Mouse (Mus musculus) c-Kit-negative CD71-positive TER-119-positive erythroid progenitor cells, embryonic 14.5 days (primary cell): ENCODE data around the gene Zfp599.
A peak's percentile ranks its signal among the peaks of the same experiment; 100 is the strongest.
"Not testable (repeated sequence)": the region's sequence is repeated elsewhere in the genome, so short reads cannot be mapped to it uniquely, and the experiment has no call there.

Experiments
- DNase-seq: peaks from one replicate; pipeline ENCODE4 v3.0.0-alpha.2; 2013; ENCODE audit warnings: low read depth, low spot score

Zfp599 gene

DNA sequence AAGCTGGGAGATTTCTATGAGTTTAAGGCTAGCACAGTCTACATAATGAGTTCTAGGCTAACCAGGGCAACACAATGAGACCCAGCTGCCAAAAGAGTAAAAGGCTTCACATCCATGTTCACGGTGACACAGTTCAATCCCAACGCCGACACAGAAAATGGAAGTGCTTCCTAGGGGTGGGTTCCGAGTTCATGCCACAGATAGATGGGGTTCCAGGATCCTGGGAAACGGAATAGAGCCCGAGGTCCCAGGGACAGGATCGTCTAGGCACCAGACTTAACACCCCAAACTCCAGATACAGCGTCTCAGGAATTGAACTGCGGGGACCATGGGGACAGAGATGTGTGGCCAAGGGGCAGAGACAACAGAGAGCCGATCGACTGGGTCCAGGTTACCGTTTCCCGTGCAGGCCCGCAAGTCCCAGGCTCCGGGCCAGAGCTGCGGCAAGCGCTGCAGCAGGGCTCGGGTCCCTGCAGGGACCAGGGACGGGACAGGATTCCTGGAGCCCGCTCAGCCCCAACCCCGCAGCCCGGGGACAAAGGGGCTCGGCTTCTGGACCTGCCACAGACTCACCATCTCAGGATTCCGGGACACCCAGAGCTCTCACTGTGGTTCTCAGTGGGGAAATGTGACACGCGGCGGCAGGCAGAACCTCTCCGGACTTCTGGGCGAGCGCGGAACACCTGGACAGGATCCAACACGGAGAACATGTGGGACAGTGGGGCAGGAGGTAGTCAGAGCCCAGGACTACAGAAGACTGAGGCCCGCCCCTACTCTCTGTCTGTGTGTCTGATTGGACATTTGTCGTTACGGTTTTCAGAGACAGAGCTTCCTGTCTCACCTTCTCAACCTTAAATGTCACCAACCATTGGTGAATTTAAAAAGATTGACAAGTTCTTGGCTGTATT, at the start of gene Zfp599:
Zfp599 (minus strand) TSS at position 712 of the 908 bp plus-strand sequence.
- peak; percentile 37 for DNase-seq

DNA sequence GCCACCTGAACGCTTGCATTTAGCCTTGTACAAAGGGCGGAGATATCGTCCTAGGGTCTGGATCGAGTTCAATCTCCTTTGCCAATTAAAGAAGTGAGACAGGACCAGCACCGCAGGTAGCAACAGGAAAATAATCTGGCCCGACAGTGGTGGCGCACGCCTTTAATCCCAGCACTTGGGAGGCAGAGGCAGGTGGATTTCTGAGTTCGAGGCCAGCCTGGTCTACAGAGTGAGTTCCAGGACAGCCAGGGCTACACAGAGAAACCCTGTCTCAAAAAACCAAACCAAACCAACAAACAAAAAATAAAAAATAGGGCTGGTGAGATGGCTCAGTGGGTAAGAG, 48.2 kb upstream of the Zfp599 start:
- not testable (repeated sequence) for DNase-seq

DNA sequence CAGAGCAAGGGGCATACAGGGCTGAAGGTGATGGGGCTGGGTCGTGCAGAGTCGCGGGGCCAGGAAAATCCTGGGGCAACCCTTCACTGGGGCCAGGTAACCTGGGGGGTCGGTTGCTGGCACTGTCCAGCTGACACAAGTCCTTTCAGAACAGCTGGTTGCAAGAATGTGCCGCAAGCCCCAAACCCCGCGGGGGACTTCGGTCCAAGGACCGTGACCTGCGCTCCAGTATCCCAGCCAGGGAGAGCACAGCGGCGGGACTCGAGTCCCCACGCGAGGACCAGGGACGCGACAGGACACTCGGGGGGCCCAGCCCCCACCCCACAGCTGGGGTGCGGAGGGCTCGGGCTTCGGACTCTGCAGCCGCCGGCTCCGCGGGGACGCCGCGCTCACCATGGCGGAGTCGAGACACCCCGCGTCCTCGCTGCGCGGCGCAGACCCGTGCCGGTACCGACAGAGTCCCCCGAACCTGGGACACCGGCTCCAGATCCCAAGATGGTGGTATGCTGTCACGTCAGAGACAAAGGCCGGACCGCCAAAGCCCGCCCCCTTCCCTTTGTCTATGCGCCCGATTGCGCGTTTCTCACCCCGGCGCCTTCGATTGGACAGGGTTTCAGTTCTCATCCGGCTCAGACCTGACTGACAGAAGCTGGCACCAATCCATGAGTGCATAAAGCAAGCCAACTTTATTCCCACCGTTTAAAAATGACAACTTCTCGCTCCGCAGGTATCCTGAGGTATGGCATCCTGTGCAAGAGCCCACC, 47.6 kb upstream of the Zfp599 start, which contains the start of gene Zfp810:
Zfp810 (minus strand) TSS at position 493 of the 764 bp plus-strand sequence.
- no peak for DNase-seq

DNA sequence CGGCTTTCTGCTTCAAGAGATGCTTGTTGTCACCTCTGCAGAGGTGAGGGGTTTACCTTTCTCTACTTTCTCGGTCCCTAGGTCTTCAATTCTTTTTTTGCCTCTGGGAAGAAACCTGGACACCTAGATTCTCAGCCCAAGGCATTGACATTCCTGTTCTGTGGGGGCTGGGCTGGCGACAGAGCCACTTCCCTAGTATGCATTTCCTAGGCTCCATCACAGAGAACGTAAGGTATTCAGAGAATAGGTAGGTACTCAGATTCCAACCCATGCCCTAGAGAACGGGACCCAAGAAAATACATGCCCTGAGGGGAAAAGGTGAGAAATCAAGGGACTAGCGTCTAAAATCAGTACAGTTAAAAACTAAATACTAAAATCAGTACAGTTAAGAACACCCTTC, 47.0 kb upstream of the Zfp599 start:
- no peak for DNase-seq

DNA sequence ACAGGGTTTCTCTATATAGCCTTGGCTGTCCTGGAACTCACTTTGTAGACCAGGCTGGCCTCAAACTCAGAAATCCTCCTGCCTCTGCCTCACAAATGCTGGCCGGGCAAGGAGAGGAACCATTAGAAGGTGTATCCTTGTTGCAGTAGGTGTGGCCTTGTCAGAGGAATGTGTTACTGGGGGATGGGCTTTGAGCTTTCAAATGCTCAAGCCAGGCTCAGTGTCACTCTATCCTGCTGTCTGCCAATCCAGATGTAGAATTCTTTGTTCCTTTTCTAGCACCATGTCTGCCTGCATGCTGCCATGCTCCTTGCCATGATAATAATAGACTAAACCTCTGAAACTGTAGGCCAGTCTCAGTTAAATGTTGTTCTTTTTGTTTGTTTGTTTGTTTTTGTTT, 42.5 kb upstream of the Zfp599 start:
- no peak for DNase-seq

DNA sequence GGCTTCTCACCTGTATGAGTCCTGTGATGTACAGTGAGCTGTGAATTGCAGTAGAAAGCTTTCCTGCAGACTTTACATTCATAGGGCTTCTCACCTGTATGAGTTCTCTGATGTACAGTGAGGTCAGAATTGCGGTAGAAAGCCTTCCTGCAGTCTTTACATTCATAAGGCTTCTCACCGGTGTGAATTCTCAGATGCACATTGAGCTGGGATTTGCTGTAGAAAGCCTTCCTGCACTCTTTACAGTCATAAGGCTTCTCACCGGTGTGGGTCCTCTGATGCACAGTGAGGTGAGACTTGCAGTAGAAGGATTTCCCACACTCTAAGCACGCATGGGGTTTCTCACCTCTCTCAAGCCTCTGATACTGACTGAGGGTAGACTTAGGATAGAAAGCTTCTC, 19.0 kb upstream of the Zfp599 start:
- no peak for DNase-seq

DNA sequence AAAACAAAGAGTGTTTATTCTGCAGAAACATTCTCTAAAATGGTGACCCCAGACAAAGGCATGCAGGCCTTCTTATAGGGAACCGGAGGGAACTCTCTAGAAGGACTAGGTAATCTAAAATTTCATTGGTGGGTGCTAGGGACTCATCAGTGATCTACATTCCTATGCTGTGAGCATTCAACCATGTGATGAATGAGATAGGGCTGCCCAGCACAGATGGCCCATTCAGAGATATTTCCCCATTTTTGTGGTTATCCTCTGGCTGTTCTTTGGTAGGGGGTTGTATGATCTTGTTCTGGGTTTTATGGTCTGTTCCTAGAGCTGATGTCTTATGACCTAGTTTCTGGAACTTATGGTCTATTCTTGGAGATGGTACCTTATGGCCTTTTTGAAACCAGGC, 9.2 kb upstream of the Zfp599 start:
- DNase-seq: no peak

DNA sequence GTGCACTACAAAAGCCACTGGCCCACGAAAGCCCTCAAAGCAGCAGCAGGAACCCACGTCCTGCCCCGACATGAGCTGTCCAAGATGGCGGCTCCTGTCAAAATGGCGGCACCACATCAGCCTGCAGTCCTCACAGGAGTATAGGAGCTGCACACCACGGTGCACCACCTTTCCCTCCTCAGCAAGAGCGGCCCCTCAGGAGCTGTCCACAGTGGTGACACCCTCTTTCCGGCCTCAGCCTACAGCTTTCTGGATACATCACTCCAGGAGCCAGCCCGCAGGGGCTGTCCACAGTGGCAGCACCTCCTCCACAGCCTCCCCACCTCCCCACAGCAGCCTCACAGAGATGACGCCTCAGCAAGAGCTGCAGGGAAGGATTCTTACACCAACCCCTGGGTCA, 2.9 kb upstream of the Zfp599 start:
- no peak for DNase-seq

DNA sequence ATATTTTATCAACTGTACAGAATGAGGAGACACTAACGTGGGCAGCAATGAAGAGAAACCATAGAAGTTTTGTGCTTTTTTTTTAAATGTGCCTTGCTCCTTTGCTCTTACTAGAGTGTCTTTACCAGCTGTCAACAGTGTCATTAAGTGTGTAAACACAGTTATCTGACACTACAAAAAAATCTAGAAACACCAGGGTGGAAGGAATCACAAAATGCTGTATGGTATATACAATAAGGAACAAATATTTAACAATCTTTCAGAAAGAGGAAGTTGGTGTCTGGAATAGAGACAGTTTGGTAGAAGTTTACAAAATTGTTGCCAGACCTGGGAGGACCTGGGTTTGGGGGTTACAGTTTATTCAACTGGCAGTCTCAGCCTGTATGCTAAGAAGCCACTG, 1.9 kb upstream of the Zfp599 start:
- DNase-seq: no peak

DNA sequence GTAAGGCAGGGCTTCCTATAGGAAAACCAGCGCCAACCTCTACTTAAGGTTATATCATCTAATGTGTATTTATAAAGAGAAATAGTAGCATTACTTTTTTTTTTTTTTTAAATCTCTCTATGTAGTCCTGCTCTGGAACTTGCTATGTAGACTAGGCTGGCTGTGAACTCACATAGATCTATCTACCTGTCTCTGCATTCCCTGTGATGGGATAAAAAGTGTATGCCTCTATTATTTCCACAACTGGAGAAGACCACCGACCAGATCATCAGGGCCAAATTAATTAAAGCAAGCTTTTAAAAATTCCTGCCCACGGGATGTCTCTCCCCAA, 362 bp upstream of the Zfp599 start:
- DNase-seq: no peak

DNA sequence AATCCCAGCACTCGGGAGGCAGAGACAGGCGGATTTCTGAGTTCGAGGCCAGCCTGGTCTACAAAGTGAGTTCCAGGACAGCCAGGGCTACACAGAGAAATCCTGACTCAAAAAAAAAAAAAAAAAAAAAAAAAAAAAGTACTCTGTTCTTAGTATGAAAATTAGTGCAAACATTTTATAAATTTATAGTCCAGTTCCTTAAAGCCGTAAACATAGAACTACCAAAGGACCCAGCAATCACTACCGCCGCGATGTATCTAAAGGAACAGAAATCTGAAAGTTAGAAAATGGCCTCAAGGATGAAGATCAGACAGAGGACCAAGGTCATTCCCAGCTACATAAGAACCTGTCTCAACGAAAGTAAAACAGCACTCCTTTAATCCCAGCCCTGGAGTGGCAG, 911 bp downstream of the Zfp599 start:
- no peak for DNase-seq

DNA sequence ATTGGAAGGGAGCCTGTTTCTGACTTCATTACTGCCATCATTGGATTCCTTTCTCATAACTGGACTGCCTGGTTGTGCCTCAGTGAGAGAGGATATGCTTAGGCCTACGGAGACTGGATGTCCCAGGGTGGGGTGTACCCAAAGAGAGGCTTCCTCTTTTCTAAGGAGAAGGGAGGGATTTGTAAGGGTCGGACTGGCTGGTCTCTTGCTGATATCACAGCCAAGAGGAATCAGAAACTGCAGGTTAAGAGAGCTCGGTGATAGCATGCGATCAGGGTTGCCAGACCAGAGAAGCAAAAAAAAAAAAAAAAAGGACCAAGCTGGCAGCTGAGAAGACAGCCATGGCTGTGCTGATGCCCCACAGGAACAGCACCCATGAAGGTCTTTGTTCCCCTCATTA, 3.1 kb downstream of the Zfp599 start:
- no peak for DNase-seq

DNA sequence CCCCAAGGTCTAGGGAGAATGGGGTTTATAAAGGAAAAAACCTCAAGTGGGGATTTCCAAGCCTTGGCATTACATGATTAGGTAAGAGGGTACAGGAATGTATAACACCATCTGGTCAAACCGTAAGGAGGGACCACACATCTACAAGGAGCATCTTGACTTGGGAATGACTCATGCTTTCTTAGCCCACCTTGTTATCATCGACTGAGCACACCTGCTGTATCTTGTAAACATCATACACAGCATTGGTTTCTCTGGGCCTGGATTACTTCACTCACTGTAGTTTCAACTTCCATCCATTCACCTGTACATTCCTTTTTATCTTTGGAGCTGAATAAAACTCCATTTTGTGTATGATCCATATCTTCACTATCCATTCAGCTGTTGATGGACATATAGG, 15.5 kb downstream of the Zfp599 start:
- DNase-seq: no peak

DNA sequence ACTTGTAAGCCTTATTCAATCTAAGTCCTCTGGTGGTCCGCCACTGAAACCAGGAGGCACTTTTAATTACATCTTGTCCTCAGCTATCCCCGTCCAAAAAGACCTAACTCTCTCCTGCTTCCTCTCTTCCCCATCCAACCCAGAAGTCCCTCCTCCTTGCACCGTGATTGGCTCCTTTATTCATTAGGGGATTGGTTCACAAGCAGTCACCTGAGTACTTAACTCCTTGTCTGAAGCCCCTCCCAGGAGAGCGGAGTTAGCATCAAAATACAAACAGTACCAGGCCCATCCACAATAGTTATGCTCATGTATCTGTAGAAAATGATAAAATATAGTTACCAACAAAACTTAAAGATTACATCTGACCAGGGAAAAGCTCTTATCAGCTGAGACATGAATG, 19.7 kb downstream of the Zfp599 start:
- no peak for DNase-seq

DNA sequence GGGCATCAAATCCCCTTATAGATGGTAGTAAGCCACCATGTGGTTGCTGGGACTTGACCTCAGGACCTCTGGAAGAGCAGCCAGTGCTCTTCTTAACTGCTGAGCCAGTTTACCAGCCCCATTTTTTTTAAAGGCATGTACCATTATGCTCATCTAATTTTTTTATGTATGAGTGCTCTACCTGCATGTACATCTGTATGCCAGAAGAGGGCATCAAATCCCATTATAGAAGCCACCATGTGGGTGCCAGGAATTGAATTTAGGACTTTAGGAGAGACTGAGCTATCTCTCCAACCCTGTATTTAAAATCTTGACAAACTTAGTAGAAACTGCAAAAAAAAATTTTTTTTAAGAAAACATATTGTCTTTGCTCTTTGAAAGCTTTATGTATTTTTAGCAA, 29.1 kb downstream of the Zfp599 start:
- no peak for DNase-seq

DNA sequence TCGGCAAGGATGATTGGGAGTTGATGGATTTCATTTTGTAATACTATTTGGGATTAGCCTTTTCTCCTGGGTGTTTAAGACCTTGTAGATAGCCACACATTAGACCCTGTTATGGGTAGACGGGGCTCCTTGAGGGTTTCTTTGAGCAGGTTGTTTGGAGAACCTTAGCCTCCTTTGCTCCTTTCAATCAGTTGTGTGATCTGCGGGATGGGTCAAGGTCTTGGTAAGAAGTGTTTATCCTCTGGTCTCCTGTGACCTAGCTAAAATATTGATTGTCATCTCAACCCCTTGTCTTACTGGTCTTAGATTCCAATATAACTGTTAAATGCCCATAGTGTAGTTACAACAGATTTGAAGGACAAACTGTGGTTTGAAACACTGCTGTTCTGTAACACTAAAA, 29.6 kb downstream of the Zfp599 start:
- no peak for DNase-seq

DNA sequence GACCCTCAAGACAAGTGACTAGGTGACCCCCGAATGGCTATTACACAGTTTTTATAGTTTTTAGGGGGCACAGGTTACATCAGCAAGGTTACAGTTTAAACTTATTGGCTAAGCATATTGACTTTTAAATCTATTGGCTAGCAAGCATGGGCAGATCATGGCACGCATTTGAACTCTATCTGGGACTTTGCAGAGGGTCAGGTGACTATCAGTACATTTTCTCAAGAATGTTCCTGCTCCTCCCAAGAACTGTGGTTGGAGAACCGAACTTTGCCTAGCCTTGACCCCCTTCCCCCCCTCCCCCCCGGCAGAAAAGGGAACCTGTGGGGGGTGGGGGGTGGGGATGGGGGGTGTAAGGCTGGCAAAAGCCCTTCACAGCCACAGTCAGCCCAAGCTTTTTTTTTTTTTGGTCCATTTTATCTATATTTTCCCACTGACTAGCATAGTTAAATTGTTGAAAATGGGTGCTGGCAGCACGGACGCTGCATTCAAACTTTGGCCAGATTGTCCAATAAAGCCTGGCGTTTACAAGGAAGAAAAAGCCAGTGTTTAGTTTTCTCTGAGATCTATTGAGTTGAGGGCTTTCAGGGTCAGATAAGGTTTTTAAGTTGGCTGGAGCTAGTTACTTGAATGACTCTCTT, 30.2 kb downstream of the Zfp599 start:
- no peak for DNase-seq

DNA sequence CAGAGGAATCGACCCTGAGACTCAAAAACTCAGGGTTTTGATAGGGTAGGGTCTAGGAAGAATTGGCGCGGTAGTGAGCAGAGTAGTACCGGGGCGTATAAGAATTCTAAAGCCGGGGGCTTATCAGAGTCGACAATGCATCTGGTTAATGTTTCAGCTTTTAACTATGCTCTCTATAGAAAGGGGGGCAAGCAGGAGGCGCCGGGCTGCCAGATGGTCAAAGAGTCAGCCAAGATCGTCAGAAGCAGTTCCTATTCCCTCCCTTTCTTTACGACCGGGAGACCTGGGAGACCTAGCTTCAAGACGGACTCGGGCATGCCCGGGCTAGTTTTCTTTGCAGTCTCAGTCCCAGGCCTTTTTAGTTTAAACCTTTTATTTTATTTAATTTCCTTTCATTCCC, 32.8 kb downstream of the Zfp599 start:
- DNase-seq: no peak

DNA sequence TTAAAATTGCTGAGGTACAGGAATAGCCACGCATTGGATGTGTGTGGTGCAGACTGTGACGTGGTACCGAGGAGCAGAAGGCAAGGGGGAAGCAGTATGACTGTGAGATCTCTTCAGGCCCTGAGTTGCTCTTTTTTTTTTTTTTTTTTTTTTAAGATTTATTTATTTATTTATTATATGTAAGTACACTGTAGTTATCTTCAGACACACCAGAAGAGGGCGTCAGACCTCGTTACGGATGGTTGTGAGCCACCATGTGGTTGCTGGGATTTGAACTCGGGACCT, 33.4 kb downstream of the Zfp599 start:
- DNase-seq: not testable (repeated sequence)

DNA sequence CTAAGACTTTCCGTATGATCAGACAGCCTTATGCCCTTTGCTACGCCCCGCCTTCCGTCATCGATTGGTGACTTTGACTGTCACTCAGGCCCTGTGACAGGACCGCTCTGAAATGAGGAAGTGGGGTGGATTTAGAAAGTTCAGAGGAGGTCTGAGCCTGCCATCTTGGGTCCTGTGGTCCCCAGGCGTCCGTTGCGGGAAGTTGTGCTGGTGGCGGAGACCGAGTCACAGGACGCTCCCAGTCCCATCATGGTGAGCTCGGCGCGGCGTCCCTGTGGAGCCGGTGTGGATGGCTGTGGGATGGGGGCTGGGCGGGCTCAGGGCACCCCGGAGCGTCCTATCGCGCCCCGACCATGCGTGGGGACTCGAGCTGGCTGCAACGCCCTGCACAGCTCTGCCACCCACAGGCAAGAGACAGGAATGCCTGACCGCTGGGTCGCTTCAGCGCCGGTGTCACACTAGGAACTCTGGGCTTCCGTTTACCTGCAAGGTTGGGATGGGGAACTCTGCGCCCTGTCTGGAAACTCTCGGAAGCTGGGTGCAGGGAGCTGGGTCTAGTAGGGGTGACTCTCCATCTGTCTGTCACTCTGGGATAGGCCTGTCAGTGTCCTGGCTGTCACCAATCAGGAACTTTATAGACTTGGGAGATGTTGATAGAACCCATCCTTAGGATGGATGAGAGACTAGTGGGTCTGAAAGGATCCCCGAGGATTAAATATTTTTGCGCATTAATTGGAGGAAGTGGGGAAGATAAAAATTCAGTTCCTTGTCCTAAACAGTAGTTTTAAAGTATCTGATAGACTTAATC, 33.9 kb downstream of the Zfp599 start, which contains the start of gene Zfp809:
Zfp809 (plus strand) TSS at position 134 of the 808 bp plus-strand sequence.
- peak; percentile 98 for DNase-seq

DNA sequence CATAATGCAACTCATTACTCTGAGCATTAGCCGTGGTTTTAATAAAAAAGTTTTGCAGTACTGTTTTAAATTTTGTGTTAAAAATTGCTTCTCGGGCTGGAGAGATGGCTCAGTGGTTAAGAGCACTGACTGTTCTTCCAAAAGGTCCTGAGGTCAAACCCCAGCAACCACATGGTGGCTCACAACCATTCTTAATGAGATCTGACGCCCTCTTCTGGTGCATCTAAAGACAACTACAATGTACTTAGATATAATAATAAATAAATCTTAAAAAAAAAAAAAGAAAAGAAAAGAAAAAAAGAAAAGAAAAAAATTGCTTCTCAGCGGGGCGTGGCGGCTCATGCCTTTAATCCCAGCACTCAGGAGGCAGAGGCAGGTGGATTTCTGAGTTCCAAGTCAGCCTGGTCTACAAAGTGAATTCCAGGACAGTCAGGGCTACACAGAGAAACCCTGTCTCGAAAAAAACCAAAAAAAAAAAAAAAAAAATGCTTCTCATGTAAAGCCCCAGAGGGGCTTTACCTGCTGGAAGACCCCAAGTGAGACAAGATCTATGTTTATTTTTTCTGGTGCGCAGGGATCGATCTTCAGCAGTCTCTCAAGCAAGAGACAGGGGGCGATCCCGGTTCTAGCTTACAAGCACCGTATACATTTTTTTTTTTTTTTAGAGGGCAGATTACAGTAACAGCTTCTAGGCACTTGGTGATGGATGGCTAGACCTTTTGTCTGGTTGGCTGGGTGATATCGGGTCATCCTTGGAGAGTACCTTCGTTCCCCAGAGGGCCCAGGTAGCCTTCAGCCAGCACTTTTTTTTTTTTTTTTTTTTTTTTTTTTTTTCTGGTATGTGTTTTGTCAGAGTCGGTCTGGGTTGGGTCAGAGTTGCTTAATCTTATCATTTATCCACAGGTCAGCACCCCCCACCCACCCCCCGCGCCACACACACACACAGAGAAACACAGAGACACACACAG, 34.9 kb downstream of the Zfp599 start:
- peak; percentile 40 for DNase-seq
